Mouse (Mus musculus) liver, embryonic 14.5 days (tissue): Measurements from ENCODE around the gene Nup50. TPM values are rescaled to one million over a fixed set of nuclear protein-coding genes. Genes with fewer than 3 reads are reported as not detected.

Experiments
- ATAC-seq: fragments of 200-750 bp; cut with Nextera tagmentation; 2 replicates; pipeline ENCODE4 v1.8.0; 2017; ENCODE audit warnings: moderate number of reproducible peaks, mild to moderate bottlenecking, moderate library complexity; ENCODE audit not compliant: insufficient read depth
- DNase-seq, 3 experiments: peaks; one replicate each; pipeline ENCODE4 v3.0.0-alpha.2; 2012 to 2013; ENCODE audit warnings: low read depth in 3 of 3, low spot score in 3 of 3
- H3K27ac ChIP-seq: fragments of 300-500 bp; sonication (generic); 2 replicates; pipeline ENCODE4 v1.5.1; 2014; ENCODE audit warnings: moderate library complexity, mild to moderate bottlenecking, control low read depth, inconsistent platforms
- H3K27me3 ChIP-seq: fragments of 300-500 bp; sonication (generic); 2 replicates; pipeline ENCODE4 v1.6.1; 2014; ENCODE audit warnings: mild to moderate bottlenecking, low read length, moderate library complexity; ENCODE audit not compliant: control insufficient read depth, insufficient read depth
- H3K36me3 ChIP-seq: fragments of 300-500 bp; sonication (generic); replicated peaks from 2 replicates; pipeline ENCODE4 v1.6.1; 2014; ENCODE audit warnings: low read depth; ENCODE audit not compliant: control insufficient read depth, insufficient read depth
- H3K4me1 ChIP-seq, 2 experiments: fragments of 200-500 bp in 1 of 2; fragments of 300-500 bp in 1 of 2; sonication (generic) in 1 of 2; replicated peaks; 2 replicates each; pipeline ENCODE4 v1.6.1; 2012 to 2014; ENCODE audit warnings: antibody characterized with exemption in 1 of 2, inconsistent platforms in 1 of 2, low read length in 1 of 2; ENCODE audit not compliant: control insufficient read depth in 2 of 2, insufficient read depth in 2 of 2
- H3K4me2 ChIP-seq: fragments of 300-500 bp; sonication (generic); 2 replicates; pipeline ENCODE4 v1.6.1; 2014; ENCODE audit warnings: low read depth, mild to moderate bottlenecking, control low read depth, moderate library complexity
- H3K4me3 ChIP-seq, 2 experiments: fragments of 200-500 bp in 1 of 2; fragments of 300-500 bp in 1 of 2; sonication (generic) in 1 of 2; 2 replicates each; pipeline ENCODE4 v1.5.1; 2012 to 2014; ENCODE audit warnings: low read depth in 2 of 2, low read length in 2 of 2, mild to moderate bottlenecking in 2 of 2, control low read depth in 1 of 2, inconsistent platforms in 1 of 2, moderate library complexity in 1 of 2; ENCODE audit not compliant: insufficient read depth in 1 of 2
- H3K9ac ChIP-seq: fragments of 300-500 bp; sonication (generic); replicated peaks from 2 replicates; pipeline ENCODE4 v1.6.1; 2014; ENCODE audit warnings: mild to moderate bottlenecking, control low read depth, moderate library complexity
- H3K9me3 ChIP-seq: fragments of 300-500 bp; sonication (generic); 2 replicates; pipeline ENCODE4 v1.6.1; 2016; ENCODE audit warnings: low read length, mixed read lengths; ENCODE audit not compliant: control insufficient read depth
- CTCF ChIP-seq: IDR thresholded peaks from 2 replicates; pipeline ENCODE4 v1.5.1; 2016; ENCODE audit warnings: antibody characterized with exemption, low read depth, control low read depth
- EP300 ChIP-seq: IDR thresholded peaks from 2 replicates; pipeline ENCODE4 v1.6.1; 2016; ENCODE audit warnings: antibody characterized with exemption, low read depth
- WGBS: fragments of 180-500 bp; shearing (Covaris S2); extraction: QIAGEN DNeasy Blood & Tissue Kit; methylation state at CpG from one replicate; pipeline ENCODE4 v1.1.7; 2014; ENCODE audit not compliant: insufficient replicate concordance; 5-methylcytosine and 5-hydroxymethylcytosine counted together
- polyA plus RNA-seq, 2 experiments: library from polyadenylated mRNA; depleted of rRNA in 1 of 2; stranded (reverse) in 1 of 2; unstranded in 1 of 2; fragments of >200 nt; fragmentation: Nextera tagmentation in 1 of 2; extraction: Ambion mirVana in 1 of 2; gene quantifications; 2 replicates each; pipeline versions ENCODE4 v1.2.1 to v1.2.3; 2012 to 2014

The Nup50 gene
- polyA plus RNA-seq, 2 experiments: 11.8 to 22.7 TPM

- DNase-seq (no peak), ATAC-seq (peak; percentile 54; the same call in 1 of the 2 replicates)
- Histone ChIP-seq H3K9me3 (no peaks in the 10 kb centered on the region), H3K4me3 (no peak overlapping the region), H3K36me3 (peaks cover 94% of the 10 kb centered on the region), H3K4me2 (no peak overlapping the region), H3K4me1 (no peaks in the 10 kb centered on the region), H3K27me3 (no peaks in the 10 kb centered on the region), H3K9ac (no peak overlapping the region), H3K27ac (no peak overlapping the region)
- 60% methylated on average over 5 of the region's 5 CpGs for WGBS
- TF ChIP-seq EP300 (no peak), CTCF (no peak)
These were observed 9.1 kb downstream of the Nup50 start for GRCm38 (mm10) chr15:84932351-84932750.

GRCm38 (mm10) chr15:84934901-84935300 lies 11.7 kb downstream of the Nup50 start:
- Histone ChIP-seq H3K9ac (no peak overlapping the region), H3K27ac (no peak overlapping the region), H3K4me1 (no peaks in the 10 kb centered on the region), H3K36me3 (peaks cover 97% of the 10 kb centered on the region), H3K4me2 (no peak overlapping the region), H3K4me3 (no peak overlapping the region), H3K9me3 (no peaks in the 10 kb centered on the region), H3K27me3 (no peaks in the 10 kb centered on the region)
- WGBS: 92% methylated on average over 16 of the region's 16 CpGs
- ATAC-seq: no peak
- TF ChIP-seq EP300 (no peak), CTCF (no peak)
- no peak for DNase-seq

GRCm38 (mm10) chr15:84940102-84940501 lies 16.9 kb downstream of the Nup50 start:
- H3K4me2 ChIP-seq: no peak overlapping the region
- H3K27ac ChIP-seq: no peak overlapping the region
- no peak overlapping the region for H3K9ac ChIP-seq
- no peaks in the 10 kb centered on the region for H3K27me3 ChIP-seq
- no peak for TF ChIP-seq EP300
- no peak for TF ChIP-seq CTCF
- no peaks in the 10 kb centered on the region for H3K9me3 ChIP-seq
- ATAC-seq (no peak), DNase-seq (no peak)
- peaks cover 71% of the 10 kb centered on the region for H3K36me3 ChIP-seq
- WGBS: 66% methylated on average over 12 of the region's 12 CpGs
- no peaks in the 10 kb centered on the region for H3K4me1 ChIP-seq
- H3K4me3 ChIP-seq: no peak overlapping the region

GRCm38 (mm10) chr15:84942647-84943285 lies 19.6 kb downstream of the Nup50 start:
- ATAC-seq: no peak
- WGBS: 77% methylated on average over 11 of the region's 11 CpGs
- no peak for TF ChIP-seq EP300
- no peak for TF ChIP-seq CTCF

GRCm38 (mm10) chr15:84944319-84944718 lies 21.1 kb downstream of the Nup50 start:
- Histone ChIP-seq H3K27me3 (no peaks in the 10 kb centered on the region), H3K9ac (no peak overlapping the region), H3K4me3 (no peak overlapping the region), H3K27ac (no peak overlapping the region), H3K4me1 (no peaks in the 10 kb centered on the region), H3K9me3 (no peaks in the 10 kb centered on the region), H3K4me2 (no peak overlapping the region), H3K36me3 (peaks cover 29% of the 10 kb centered on the region)
- ATAC-seq (no peak), DNase-seq (no peak)
- WGBS: 76% methylated on average over 5 of the region's 5 CpGs
- TF ChIP-seq CTCF (no peak), EP300 (no peak)

More at GRCm38 (mm10) chr15:84942647-84943285, 19.6 kb downstream of the Nup50 start:
- H3K36me3 ChIP-seq: peaks cover 45% of the 10 kb centered on the region
- no peaks in the 10 kb centered on the region for H3K27me3 ChIP-seq
- no peaks in the 10 kb centered on the region for H3K4me1 ChIP-seq
- no peaks in the 10 kb centered on the region for H3K9me3 ChIP-seq
- DNase-seq: no peak
- H3K27ac ChIP-seq: no peak overlapping the region
- H3K9ac ChIP-seq: no peak overlapping the region
- H3K4me3 ChIP-seq: no peak overlapping the region
- H3K4me2 ChIP-seq: no peak overlapping the region
